Mouse (Mus musculus) right cerebral cortex, adult 18-20 months (tissue): ENCODE data around the gene Cdca7l.
"Not testable (repeated sequence)": the region's sequence is repeated elsewhere in the genome, so short reads cannot be mapped to it uniquely, and the experiment has no call there.

Experiments used
- DNase-seq: peaks from one replicate; pipeline ENCODE4 v3.0.0; 2022; ENCODE audit warnings: mixed read lengths

Cdca7l gene

DNA sequence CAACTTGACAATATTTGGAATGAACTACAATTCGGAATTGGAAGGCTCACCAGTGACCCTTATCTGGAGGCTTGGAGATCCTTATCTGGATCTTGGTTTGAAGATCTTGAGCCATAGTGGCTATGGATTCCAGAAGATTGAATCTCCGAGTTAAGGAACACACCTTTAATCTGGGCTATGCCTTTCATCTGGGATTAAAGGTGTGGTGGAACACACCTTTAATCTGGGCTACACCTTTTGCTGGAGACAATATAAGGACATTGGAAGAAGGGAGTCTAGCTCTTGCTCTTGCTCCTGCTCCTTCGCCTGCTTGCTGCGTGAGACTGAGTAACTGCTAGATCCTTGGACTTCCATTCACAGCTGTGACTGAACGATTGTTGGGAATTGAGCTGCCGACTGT, at the start of gene Cdca7l:
Cdca7l (plus strand) TSS at position 301 of the 400 bp plus-strand sequence.
- not testable (repeated sequence) for DNase-seq

DNA sequence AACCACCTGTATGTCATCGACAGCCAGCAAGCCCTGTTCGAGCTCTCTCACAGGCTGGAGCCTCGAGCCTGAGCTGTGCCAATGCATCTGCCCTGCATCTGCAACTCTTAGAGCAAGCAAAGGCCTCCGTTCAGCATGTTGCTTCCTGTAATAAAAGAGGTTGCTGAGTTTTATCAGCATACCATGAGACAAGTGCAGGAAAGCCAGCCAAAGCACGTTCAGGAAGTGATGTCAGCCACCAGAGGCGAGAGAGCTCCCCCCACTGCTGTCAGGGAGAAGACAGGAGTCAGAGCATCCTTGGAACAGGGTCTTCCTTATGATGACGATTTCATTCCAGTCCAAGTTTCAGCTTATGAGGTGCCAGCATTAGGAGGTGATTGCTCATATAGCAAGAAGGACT, 48.1 kb upstream of the Cdca7l start:
- DNase-seq = no peak

- DNase-seq = no peak
Observed at GRCm38 (mm10) chr12:117760373-117760772, 43.7 kb upstream of the Cdca7l start.

DNA sequence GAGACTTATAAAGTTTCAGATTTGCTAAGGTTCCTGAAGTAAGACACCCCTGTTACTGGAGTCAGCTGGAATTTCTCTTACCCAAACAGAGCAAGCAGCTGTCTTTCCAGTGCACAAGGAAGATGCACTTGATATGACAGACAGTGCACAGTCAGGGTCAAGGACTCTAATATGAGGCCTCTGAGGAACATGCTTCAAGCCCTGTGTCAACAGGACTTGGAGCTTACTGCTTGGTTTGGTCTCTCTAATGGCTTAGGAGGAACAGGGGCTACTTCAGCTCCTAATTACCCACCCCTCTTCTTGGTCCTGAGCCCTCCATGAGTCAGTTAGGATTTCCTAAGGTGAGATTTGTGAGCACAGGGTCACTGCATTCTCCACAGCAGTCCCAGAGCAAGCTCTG, 43.2 kb upstream of the Cdca7l start:
- no peak for DNase-seq

DNA sequence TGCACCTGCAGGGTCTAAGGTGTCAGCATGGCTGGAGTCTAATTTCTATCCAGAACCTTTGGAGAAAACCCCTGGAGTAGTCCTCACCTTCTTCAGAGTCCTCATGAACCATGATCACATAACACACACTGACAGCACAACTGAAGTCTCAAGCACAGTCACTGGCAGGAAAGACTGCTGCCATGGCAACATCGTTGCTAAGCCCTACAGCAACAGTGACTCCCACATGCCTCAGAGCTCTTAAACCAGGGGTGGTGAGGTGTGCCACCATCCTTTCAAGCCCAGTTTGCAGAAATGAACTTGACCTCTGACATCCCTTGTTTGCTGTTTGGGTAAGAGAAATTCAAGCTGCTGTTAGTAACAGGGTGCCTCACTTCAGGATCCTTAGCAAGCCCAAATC, 42.4 kb upstream of the Cdca7l start:
- DNase-seq = peak; percentile 71

GRCm38 (mm10) chr12:117763247-117763646, 40.8 kb upstream of the Cdca7l start:
- DNase-seq = no peak

- peak; percentile 70 for DNase-seq
Observed at GRCm38 (mm10) chr12:117764839-117765238, 39.2 kb upstream of the Cdca7l start.

DNA sequence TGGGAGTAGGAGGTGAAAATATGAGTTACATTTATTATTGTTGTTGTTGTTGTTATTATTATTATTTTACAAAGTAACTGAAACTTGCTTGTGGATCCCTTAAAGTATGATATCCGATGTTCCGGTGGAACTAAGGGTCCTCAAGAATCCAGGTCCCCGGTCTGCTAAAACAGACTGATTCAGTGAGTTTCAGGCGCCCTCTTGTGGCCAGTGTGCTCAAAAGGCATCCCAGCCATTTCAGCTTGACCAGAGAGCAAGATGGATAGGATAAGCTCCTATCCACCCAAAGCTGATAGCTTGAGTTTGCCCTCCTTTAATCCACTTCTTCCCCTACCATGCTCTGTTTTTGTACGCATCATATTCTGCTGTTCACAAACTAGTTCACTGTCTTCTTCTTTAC, 35.0 kb upstream of the Cdca7l start:
- DNase-seq = peak; percentile 64

- DNase-seq = no peak
Observed at GRCm38 (mm10) chr12:117770211-117770610, 33.9 kb upstream of the Cdca7l start.

- no peak for DNase-seq
Observed at GRCm38 (mm10) chr12:117771156-117771555, 32.9 kb upstream of the Cdca7l start.

- DNase-seq = peak; percentile 63
Observed at GRCm38 (mm10) chr12:117772638-117773037, 31.5 kb upstream of the Cdca7l start.

GRCm38 (mm10) chr12:117776841-117777240, 27.2 kb upstream of the Cdca7l start:
- no peak for DNase-seq

GRCm38 (mm10) chr12:117781360-117781759, 22.7 kb upstream of the Cdca7l start:
- no peak for DNase-seq

DNA sequence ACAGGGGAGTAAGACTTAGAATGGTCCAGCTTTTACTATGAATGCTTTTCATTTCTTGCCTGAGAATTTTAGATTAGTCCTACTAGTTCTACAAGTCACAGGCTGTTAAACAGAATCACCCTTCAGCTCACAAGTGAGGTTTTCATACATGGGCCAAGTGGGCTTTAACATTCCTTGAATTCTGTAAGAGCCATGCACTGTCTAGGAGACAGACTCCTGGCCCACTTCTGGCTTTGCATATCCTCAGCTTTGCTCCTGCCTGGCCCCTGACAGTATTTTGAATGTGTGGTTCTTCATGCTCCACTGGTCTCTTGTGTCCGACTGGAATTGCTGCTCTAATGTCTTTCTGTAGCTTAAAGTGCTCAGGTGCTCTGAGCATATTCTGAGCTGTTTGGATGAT, 20.7 kb upstream of the Cdca7l start:
- no peak for DNase-seq

- no peak for DNase-seq
Observed at GRCm38 (mm10) chr12:117786621-117787020, 17.5 kb upstream of the Cdca7l start.

- DNase-seq = no peak
Observed at GRCm38 (mm10) chr12:117788513-117789011, 15.5 kb upstream of the Cdca7l start.

GRCm38 (mm10) chr12:117789017-117789416, 15.1 kb upstream of the Cdca7l start:
- no peak for DNase-seq

DNA sequence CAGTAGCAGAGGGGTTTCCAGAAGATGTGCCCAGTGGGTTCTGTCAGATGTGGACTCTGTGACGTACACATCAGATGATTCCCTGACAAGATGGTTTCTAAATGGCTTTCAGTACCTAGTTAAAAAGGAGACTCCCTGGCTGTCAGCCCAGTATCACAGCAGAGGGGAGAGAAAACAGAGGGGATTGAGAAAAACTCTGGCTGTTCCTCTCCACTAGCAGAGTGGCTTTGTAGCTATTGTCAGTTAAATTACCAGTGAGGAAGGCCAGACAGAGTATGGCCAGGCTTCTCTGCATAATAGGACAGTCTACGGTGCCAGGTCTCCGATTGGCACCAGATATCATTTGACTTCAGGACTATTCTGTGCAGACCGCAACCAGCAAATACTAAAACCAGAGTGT, 8.8 kb upstream of the Cdca7l start:
- DNase-seq = no peak

GRCm38 (mm10) chr12:117805576-117805975, 1.5 kb downstream of the Cdca7l start:
- DNase-seq = no peak

DNA sequence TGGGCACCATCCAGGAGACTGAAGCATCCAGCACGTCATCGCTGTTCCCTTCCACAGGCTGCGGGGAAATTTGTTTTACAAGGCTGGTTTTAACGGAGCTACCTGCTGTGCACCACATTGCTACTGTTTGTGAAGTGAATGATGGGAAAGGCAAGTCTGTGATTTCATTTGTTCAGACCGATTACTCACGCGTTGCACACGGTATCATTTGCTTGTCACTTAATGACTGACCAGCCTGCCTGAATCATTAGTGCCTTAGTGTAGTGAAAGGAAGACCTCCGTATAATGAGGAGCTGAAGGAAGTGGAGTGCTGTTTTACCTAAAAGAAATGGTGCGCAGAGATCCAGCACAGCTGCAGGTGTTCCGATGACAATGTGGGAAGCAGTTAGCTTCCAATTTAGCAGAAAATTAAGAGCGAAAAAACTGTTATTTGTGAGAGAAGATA, 1.9 kb downstream of the Cdca7l start:
- DNase-seq = no peak

- no peak for DNase-seq
Observed at GRCm38 (mm10) chr12:117806470-117806869, 2.4 kb downstream of the Cdca7l start.

GRCm38 (mm10) chr12:117807637-117808036, 3.5 kb downstream of the Cdca7l start:
- DNase-seq = no peak

DNA sequence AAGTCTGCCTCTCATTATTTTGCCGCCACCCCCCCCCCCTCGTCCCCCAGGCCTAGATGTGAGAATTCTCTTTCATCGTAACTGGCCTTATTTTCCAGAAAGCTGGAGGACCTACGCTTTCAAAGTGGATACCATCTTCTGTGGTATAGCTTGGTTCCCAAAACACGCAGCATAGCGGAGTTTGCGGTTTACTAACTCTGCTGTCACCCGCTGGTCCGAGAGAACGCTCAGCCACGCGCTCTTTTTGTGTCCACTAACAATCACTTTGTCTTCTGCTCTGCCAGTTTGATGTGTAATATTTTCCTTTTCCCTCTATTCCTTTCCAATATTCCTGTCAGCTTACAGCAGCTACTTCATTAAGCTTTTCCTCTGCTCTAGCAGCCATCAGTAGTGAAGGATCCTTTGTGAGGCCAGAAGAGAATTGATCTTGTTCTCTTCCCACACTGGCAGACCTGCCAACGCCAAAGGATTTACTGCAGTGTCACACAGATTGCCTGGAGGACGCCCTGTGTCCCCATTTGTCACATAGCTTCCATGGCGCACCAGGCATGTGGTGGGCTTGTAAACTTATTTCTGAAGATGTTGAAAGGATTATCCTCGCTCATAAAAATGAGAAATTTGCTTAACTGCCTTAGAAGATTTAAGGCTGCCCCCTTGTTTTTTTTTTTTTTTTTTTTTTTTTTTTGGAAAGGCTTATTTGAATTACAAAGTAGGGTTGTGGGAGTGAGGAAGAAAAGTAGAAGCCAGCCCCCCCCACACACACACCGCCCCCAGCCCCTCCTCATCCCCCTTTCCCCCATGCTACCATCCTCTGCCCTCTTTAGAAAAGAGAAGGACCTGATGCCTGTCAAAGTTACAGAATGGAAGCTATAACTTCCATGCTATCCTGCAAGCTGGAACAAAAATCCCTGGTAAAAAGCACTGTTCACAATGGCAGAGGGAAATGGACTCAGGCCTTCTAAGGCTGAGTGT, 4.6 kb downstream of the Cdca7l start:
- no peak for DNase-seq

GRCm38 (mm10) chr12:117809327-117810017, 5.4 kb downstream of the Cdca7l start:
- DNase-seq = no peak
